Mouse (Mus musculus) G1E (cell line): ENCODE measurements around the gene Gm28230.

Experiments
- CTCF ChIP-seq: IDR thresholded peaks from 2 replicates; pipeline ENCODE4 v1.5.1; 2012; ENCODE audit warnings: low read depth, low read length, inconsistent platforms, mixed read lengths
- GATA1 ChIP-seq: IDR thresholded peaks from 2 replicates; pipeline ENCODE4 v1.6.1; 2012; ENCODE audit warnings: borderline replicate concordance, low read length, inconsistent platforms, mixed read lengths
- GATA2 ChIP-seq: IDR thresholded peaks from 2 replicates; pipeline ENCODE4 v1.6.1; 2012; ENCODE audit warnings: low read depth, low read length, inconsistent platforms, borderline replicate concordance
- POLR2AphosphoS5 ChIP-seq: IDR thresholded peaks from 2 replicates; pipeline ENCODE4 v1.6.1; 2012; ENCODE audit warnings: low read depth, low read length, inconsistent platforms; ENCODE audit not compliant: insufficient replicate concordance
- TAL1 ChIP-seq: conservative IDR thresholded peaks from 2 replicates; pipeline ENCODE4 v1.6.1; 2012; ENCODE audit warnings: low read depth, low read length, inconsistent platforms, mixed read lengths

DNA sequence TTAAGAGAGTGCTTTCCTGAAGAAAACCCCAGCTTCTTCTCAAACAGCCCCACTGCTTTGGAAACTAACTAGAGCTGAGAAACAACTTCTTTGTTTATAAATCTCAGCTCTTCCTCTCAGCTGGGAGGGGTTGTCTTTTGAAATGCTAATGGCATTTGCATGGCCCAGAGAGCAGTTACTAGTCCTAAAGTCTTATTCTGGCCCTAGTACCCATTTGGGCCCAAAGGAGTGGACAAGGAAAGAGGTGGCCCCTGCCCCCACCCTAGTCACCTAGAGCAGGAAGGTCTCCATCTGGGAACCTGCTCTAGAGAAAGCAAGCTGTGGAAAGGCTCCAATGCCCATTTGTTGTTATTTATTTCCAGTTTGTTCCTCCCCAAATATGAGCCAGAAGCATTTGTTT is 4.5 kb downstream of the Gm28230 start:
- TF ChIP-seq CTCF (no peak), GATA1 (no peak), POLR2AphosphoS5 (no peak), TAL1 (no peak), GATA2 (no peak)
